Mouse (Mus musculus) heart, embryonic 14.5 days (tissue): ENCODE measurements around the gene Gab3. TPM values are rescaled to one million over a fixed set of nuclear protein-coding genes. Genes with fewer than 3 reads are reported as not detected.
"Not testable (repeated sequence)": the region's sequence is repeated elsewhere in the genome, so short reads cannot be mapped to it uniquely, and the experiment has no call there.

Experiments used
- ATAC-seq: fragments of 200-750 bp; cut with Nextera tagmentation; 2 replicates; pipeline ENCODE4 v1.8.0; 2017; ENCODE audit warnings: low read depth, moderate TSS enrichment; ENCODE audit not compliant: insufficient number of reproducible peaks, insufficient read depth, low FRiP score
- H3K27ac ChIP-seq, 2 experiments: fragments of 200-500 bp in 1 of 2; fragments of 300-500 bp in 1 of 2; sonication (generic) in 1 of 2; replicated peaks in 1 of 2; 2 replicates each; pipeline ENCODE4 v1.5.1; 2012 to 2014; ENCODE audit warnings: low read depth in 2 of 2, low read length in 2 of 2, control low read depth in 1 of 2, mild to moderate bottlenecking in 1 of 2, mixed read lengths in 1 of 2; ENCODE audit not compliant: control insufficient read depth in 1 of 2, insufficient read depth in 1 of 2
- H3K27me3 ChIP-seq: fragments of 300-500 bp; sonication (generic); 2 replicates; pipeline ENCODE4 v1.6.1; 2014; ENCODE audit warnings: mild to moderate bottlenecking, low read length, control low read depth; ENCODE audit not compliant: control insufficient read depth, insufficient read depth
- H3K36me3 ChIP-seq: fragments of 300-500 bp; sonication (generic); 2 replicates; pipeline ENCODE4 v1.6.1; 2014; ENCODE audit warnings: mild to moderate bottlenecking, control low read depth, low read length, mixed read lengths; ENCODE audit not compliant: control insufficient read depth, insufficient read depth
- H3K4me1 ChIP-seq, 2 experiments: fragments of 200-500 bp in 1 of 2; fragments of 300-500 bp in 1 of 2; sonication (generic) in 1 of 2; 2 replicates each; pipeline ENCODE4 v1.6.1; 2012 to 2014; ENCODE audit warnings: low read length in 2 of 2, control low read depth in 1 of 2, mixed read lengths in 1 of 2; ENCODE audit not compliant: control insufficient read depth in 2 of 2, insufficient read depth in 2 of 2
- H3K4me2 ChIP-seq: fragments of 300-500 bp; sonication (generic); 2 replicates; pipeline ENCODE4 v1.6.1; 2014; ENCODE audit warnings: mild to moderate bottlenecking, low read length
- H3K4me3 ChIP-seq, 2 experiments: fragments of 200-500 bp in 1 of 2; fragments of 300-500 bp in 1 of 2; sonication (generic) in 1 of 2; 2 replicates each; pipeline ENCODE4 v1.5.1; 2012 to 2014; ENCODE audit warnings: low read length in 2 of 2, mild to moderate bottlenecking in 2 of 2, control low read depth in 1 of 2, low read depth in 1 of 2, moderate library complexity in 1 of 2; ENCODE audit not compliant: control insufficient read depth in 1 of 2, insufficient read depth in 1 of 2
- H3K9ac ChIP-seq: fragments of 300-500 bp; sonication (generic); 2 replicates; pipeline ENCODE4 v1.6.1; 2014; ENCODE audit warnings: mild to moderate bottlenecking, low read length
- H3K9me3 ChIP-seq: fragments of 300-500 bp; sonication (generic); 2 replicates; pipeline ENCODE4 v1.6.1; 2016; ENCODE audit warnings: low read length, control low read depth; ENCODE audit not compliant: control insufficient read depth
- WGBS: fragments of 180-500 bp; shearing (Covaris S2); extraction: QIAGEN DNeasy Blood & Tissue Kit; methylation state at CpG from one replicate; pipeline ENCODE4 v1.1.7; 2014; 5-methylcytosine and 5-hydroxymethylcytosine counted together
- polyA plus RNA-seq: library from polyadenylated mRNA; unstranded; fragments of >200 nt; fragmentation: Nextera tagmentation; extraction: Ambion mirVana; gene quantifications from 2 replicates; pipeline ENCODE4 v1.2.1, GENCODE M21; 2014

The Gab3 gene
- polyA plus RNA-seq, 1 experiment from 2014 or later: 3.3 TPM

GRCm38 (mm10) chrX:75056120-75056775, 29.0 kb downstream of the Gab3 start:
- Histone ChIP-seq H3K27me3 (no peaks in the 10 kb centered on the region), H3K9me3 (no peaks in the 10 kb centered on the region), H3K4me3 (no peak overlapping the region), H3K36me3 (no peaks in the 10 kb centered on the region), H3K4me1 (no peaks in the 10 kb centered on the region), H3K4me2 (no peak overlapping the region), H3K27ac (no peak overlapping the region), H3K9ac (no peak overlapping the region)
- WGBS: 75% methylated on average over 2 of the region's 2 CpGs
- ATAC-seq: no peak

DNA sequence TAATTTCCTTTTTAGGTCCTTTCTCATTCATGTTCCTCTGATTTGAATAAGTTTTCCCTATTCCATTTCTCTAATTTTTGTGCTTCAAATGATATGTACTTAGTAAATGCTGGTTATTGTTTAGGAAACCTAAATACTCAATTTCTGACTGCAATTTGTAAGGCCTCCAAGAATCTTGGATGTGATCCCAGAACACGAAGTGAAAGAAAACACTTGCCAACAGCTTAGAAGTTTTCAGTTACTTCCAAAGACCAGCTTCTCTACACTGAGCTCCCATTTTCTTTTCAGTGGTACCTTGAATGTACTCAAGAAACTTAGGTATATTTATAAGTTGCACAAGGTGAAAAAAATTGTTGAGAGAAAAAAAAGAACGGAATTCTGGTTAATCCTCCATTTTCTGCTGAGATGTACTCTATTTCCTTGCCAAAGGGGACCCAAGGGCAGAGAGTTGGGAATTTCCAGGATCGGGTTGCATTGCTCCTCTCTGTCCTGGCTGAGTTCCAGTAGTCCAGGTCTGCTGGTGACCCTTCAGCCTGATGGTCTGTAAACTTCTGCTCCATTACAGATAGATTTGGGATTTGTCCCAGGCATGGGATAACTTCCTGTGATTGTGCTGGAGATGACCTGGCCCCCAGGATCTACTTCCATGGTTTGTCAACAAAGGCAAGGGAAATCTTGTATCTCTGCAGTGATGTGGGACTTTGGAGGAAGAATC, 38.2 kb downstream of the Gab3 start:
- Histone ChIP-seq H3K9me3 (no peaks in the 10 kb centered on the region), H3K27me3 (no peaks in the 10 kb centered on the region), H3K4me1 (no peaks in the 10 kb centered on the region), H3K27ac (peak overlapping the region; percentile 19 to 56; a peak in 2 of 4 replicates), H3K9ac (no peak overlapping the region), H3K36me3 (no peaks in the 10 kb centered on the region), H3K4me2 (0 out of 2 replicates have a peak overlapping the region, but pooled peaks have one; percentile 2), H3K4me3 (no peak overlapping the region)
- ATAC-seq: peak; percentile 13; the same call in 1 of the 2 replicates
- 49% methylated on average over 3 of the region's 3 CpGs for WGBS

GRCm38 (mm10) chrX:75045931-75046330, 39.3 kb downstream of the Gab3 start:
- no peaks in the 10 kb centered on the region for H3K27me3 ChIP-seq
- H3K9ac ChIP-seq: no peak overlapping the region
- H3K4me3 ChIP-seq: no peak overlapping the region
- no peaks in the 10 kb centered on the region for H3K36me3 ChIP-seq
- ATAC-seq: no peak
- peak overlapping the region in 1 of 2 experiments; percentile 28; a peak in 1 of 4 replicates for H3K27ac ChIP-seq
- WGBS: 80% methylated on average over 1 of the region's 1 CpGs
- no peaks in the 10 kb centered on the region for H3K4me1 ChIP-seq
- H3K9me3 ChIP-seq: no peaks in the 10 kb centered on the region
- H3K4me2 ChIP-seq: no peak overlapping the region

GRCm38 (mm10) chrX:75044595-75044994, 40.7 kb downstream of the Gab3 start:
- Histone ChIP-seq H3K9ac (no peak overlapping the region), H3K4me1 (no peaks in the 10 kb centered on the region), H3K9me3 (no peaks in the 10 kb centered on the region), H3K27me3 (no peaks in the 10 kb centered on the region), H3K36me3 (no peaks in the 10 kb centered on the region), H3K4me2 (no peak overlapping the region), H3K27ac (peak overlapping the region in 1 of 2 experiments; percentile 42; a peak in 1 of 4 replicates), H3K4me3 (no peak overlapping the region)
- WGBS: 43% methylated on average over 4 of the region's 4 CpGs
- ATAC-seq: no peak

- Histone ChIP-seq H3K4me1 (no peaks in the 10 kb centered on the region), H3K4me2 (no peak overlapping the region), H3K4me3 (no peak overlapping the region), H3K36me3 (no peaks in the 10 kb centered on the region), H3K9ac (no peak overlapping the region), H3K9me3 (no peaks in the 10 kb centered on the region), H3K27ac (no peak overlapping the region), H3K27me3 (no peaks in the 10 kb centered on the region)
- no peak for ATAC-seq
These were observed 48.6 kb downstream of the Gab3 start for GRCm38 (mm10) chrX:75036626-75037025.

- no peaks in the 10 kb centered on the region for H3K9me3 ChIP-seq
- H3K27me3 ChIP-seq: no peaks in the 10 kb centered on the region
- no peak overlapping the region for H3K27ac ChIP-seq
- WGBS: 77% methylated on average over 2 of the region's 2 CpGs
- no peaks in the 10 kb centered on the region for H3K4me1 ChIP-seq
- no peak for ATAC-seq
- no peaks in the 10 kb centered on the region for H3K36me3 ChIP-seq
- H3K4me3 ChIP-seq: no peak overlapping the region
- no peak overlapping the region for H3K9ac ChIP-seq
- H3K4me2 ChIP-seq: no peak overlapping the region
These were observed 50.1 kb downstream of the Gab3 start for GRCm38 (mm10) chrX:75035162-75035561.

- not testable (repeated sequence) for H3K36me3 ChIP-seq, H3K4me2 ChIP-seq, ATAC-seq, H3K4me3 ChIP-seq, H3K9ac ChIP-seq, H3K9me3 ChIP-seq, H3K27me3 ChIP-seq, H3K27ac ChIP-seq, H3K4me1 ChIP-seq
- WGBS: 55% methylated on average over 1 of the region's 1 CpGs
These were observed 51.2 kb downstream of the Gab3 start for GRCm38 (mm10) chrX:75034054-75034453.
